Mouse (Mus musculus) inflammation-experienced regulatory T-cells, adult 16 weeks (primary cell): Measurements from ENCODE around the gene Terb2. TPM values are rescaled to one million over a fixed set of nuclear protein-coding genes. Genes with fewer than 3 reads are reported as not detected.

ENCODE experiments used
- polyA plus RNA-seq: library from polyadenylated mRNA; unstranded; fragments of 100-300 nt; shearing (Covaris generic); gene quantifications from one replicate; pipeline ENCODE4 v1.2.1, GENCODE M21; 2017

Gene Terb2
- polyA plus RNA-seq = not detected

DNA sequence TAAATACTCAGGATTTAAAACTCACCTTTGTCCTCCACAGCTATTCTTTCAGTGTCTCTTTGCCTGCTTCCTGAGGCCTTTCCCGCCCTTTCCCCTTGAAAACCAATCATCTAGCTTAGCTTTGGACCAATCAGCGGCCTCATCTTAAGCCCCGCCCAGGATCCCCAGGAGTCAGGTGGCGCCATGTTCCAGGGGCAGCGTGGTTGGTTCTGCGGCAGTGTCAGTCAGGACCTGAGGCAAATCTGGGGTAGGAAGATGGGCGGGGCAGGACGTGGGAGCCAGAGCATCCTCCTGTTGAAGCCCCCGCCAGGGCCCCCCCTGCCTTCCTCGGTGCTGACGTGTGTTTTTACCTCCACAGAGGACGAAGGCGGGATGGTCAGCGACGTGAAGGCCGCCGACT, at the start of gene Terb2, which contains the start of gene Patl2:
TSS of gene Terb2 (plus strand) at position 167 of the 400 bp plus-strand sequence.
TSS of gene Patl2 (minus strand) at position 84 of the 400 bp plus-strand sequence.

DNA sequence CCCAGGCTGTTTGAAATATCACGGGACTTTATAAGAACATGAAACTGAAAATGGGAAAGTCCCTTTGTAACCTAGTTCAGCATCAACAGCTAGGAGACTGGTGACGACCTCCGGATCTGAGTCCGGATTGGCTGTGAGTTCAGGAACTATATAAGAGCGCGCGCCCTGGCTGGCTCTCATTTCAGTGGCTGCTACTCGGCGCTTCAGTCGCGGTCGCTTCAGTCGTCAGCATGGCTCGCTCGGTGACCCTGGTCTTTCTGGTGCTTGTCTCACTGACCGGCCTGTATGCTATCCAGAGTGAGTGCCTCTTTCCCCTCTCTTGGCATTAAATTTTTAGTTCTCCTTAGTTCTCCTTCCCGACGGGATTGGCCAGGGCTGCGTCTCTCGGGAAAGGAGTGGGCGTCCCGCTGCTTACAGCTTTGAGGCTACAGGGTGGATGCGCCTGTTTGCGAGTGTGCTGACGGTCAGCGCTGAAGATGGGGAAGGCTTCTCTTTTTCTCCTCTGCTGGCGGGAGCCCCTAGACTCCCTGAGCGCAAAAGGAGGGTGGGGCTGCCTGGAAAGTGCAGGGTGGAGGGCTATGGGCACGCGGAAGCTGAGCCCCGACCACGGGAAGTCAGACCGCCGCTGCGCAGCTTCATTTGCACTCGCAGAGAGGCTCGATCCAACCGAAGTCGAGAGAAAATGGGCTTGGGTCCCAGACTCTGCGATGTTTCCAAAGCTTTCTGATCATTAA, 38.4 kb upstream of the Terb2 start, which contains the start of gene B2m:
TSS of gene B2m (plus strand) at position 179 of the 734 bp plus-strand sequence.

GRCm38 (mm10) chr2:122160680-122161079, 25.4 kb upstream of the Terb2 start, which contains the start of gene Trim69:
Trim69 (plus strand) TSS chr2:122160700.

GRCm38 (mm10) chr2:122234611-122235288, 48.7 kb downstream of the Terb2 start, which contains the start of gene Sord:
Sord (plus strand) TSS chr2:122234749.

Other genes with a start within 250 kb of the Terb2 start
- gene Ctdspl2, start 230.3 kb upstream of the Terb2 start, polyA plus RNA-seq = 74.2 TPM
- gene Mageb3, start 230.2 kb upstream of the Terb2 start, polyA plus RNA-seq = not detected
- gene Eif3j1, start 157.7 kb upstream of the Terb2 start, polyA plus RNA-seq = 5.7 TPM
- 22.2 TPM for gene Spg11, start 67.9 kb upstream of the Terb2 start, polyA plus RNA-seq
- 8,183 TPM for gene B2m, start 38.6 kb upstream of the Terb2 start, polyA plus RNA-seq
- not detected for gene Trim69, start 25.6 kb upstream of the Terb2 start, polyA plus RNA-seq
- 1.4 TPM for gene Patl2, start 83 bp upstream of the Terb2 start, polyA plus RNA-seq
- gene Sord, start 48.5 kb downstream of the Terb2 start, polyA plus RNA-seq = 4.1 TPM
- gene Duox2, start 112.2 kb downstream of the Terb2 start, polyA plus RNA-seq = not detected
- gene Duoxa2, start 112.6 kb downstream of the Terb2 start, polyA plus RNA-seq = not detected
- not detected for gene Duoxa1, start 127.5 kb downstream of the Terb2 start, polyA plus RNA-seq
- gene Duox1, start 129.4 kb downstream of the Terb2 start, polyA plus RNA-seq = not detected
- 0.94 TPM for gene Shf, start 182.9 kb downstream of the Terb2 start, polyA plus RNA-seq
- gene Slc28a2, start 240.2 kb downstream of the Terb2 start, polyA plus RNA-seq = 274 TPM